Comparison of ENCODE assay signal across 21 mouse cellular contexts in the genomic region with DNA sequence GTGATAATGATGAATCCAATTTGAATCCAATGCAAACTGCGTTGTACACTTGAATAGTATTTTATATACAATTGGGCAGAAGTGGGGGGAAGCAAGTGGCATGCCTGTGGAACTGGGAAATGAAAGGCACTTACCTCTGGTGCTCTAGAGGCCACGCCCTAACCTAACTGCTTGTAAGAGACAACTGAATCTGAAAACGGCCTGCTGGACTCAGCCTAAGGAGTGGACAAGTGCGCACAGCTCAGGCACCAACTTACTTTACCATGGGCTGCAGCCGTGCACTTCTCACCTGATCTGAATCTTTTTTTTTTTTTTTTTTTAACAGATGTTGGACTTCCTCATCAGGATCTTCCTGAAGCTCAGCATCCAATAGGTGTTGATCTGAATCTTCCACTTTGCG.
"Had no signal": no experiment of that assay in that cellular context is flagged by ENCODE, and none has a peak within 500 bp of the region (broad histone marks: within the 10 kb centered on the region; RNA-seq: fewer than 3 reads in every experiment).

No protein-coding gene starts in this region.

- H3K27ac ChIP-seq: hindbrain, postnatal 0 days; limb, embryonic 12.5 days; limb, embryonic 15.5 days; liver, embryonic 15.5 days; midbrain, embryonic 12.5 days; midbrain, embryonic 15.5 days; neural tube, embryonic 12.5 days; neural tube, embryonic 15.5 days; stomach, postnatal 0 days had no signal

- H3K4me2 ChIP-seq: limb, embryonic 12.5 days; limb, embryonic 15.5 days; liver, embryonic 15.5 days; midbrain, embryonic 12.5 days; midbrain, embryonic 15.5 days; neural tube, embryonic 12.5 days; neural tube, embryonic 15.5 days had no signal

- DNase-seq: kidney, adult 18-20 months; kidney, adult 9 months; kidney, postnatal 14 days; kidney, postnatal 4 days; left cerebral cortex, postnatal 4 days; right cerebral cortex, adult 18-20 months; right cerebral cortex, postnatal 14 days; right cerebral cortex, postnatal 4 days; thymus, adult 2 months; thymus, postnatal 14 days; thymus, postnatal 4 days had no signal

- H3K4me1 ChIP-seq: midbrain, embryonic 12.5 days; neural tube, embryonic 12.5 days had no signal

- H3K9me3 ChIP-seq: limb, embryonic 12.5 days; limb, embryonic 15.5 days; liver, embryonic 15.5 days; midbrain, embryonic 12.5 days; midbrain, embryonic 15.5 days; neural tube, embryonic 12.5 days; neural tube, embryonic 15.5 days had no signal

- H3K4me3 ChIP-seq: limb, embryonic 12.5 days; limb, embryonic 15.5 days; liver, embryonic 15.5 days; midbrain, embryonic 12.5 days; midbrain, embryonic 15.5 days; neural tube, embryonic 12.5 days; neural tube, embryonic 15.5 days had no signal

- ATAC-seq: hindbrain, postnatal 0 days; inflammation-experienced regulatory T-cells, adult 6 months; midbrain, embryonic 15.5 days had no signal

- H3K27me3 ChIP-seq: limb, embryonic 12.5 days; limb, embryonic 15.5 days; liver, embryonic 15.5 days; midbrain, embryonic 12.5 days; midbrain, embryonic 15.5 days; neural tube, embryonic 12.5 days; neural tube, embryonic 15.5 days had no signal

- H3K9ac ChIP-seq: limb, embryonic 12.5 days; limb, embryonic 15.5 days; liver, embryonic 15.5 days; midbrain, embryonic 12.5 days; midbrain, embryonic 15.5 days; neural tube, embryonic 12.5 days; neural tube, embryonic 15.5 days had no signal

- H3K36me3 ChIP-seq: midbrain, embryonic 15.5 days; neural tube, embryonic 12.5 days; neural tube, embryonic 15.5 days had no signal
